Mouse (Mus musculus): ENCODE measurements at regions not wholly inside any gene's neighbourhood (a gene's known extent, or its start where the extent isn't known, plus 50 kb on each side); places are given as distances from the start of the nearest gene placed in this dataset.
A peak's percentile ranks its signal among the peaks of the same experiment; 100 is the strongest.

GRCm38 (mm10) chr14:25137312-25137711, 321.7 kb upstream of the Zmiz1 start:
- peak; percentile 58 for DNase-seq

GRCm38 (mm10) chr14:25138485-25138884, 320.5 kb upstream of the Zmiz1 start:
- no peak for DNase-seq

- no peak for DNase-seq
These were observed 317.1 kb upstream of the Zmiz1 start for GRCm38 (mm10) chr14:25141933-25142332.

- no peak for DNase-seq
These were observed 315.9 kb upstream of the Zmiz1 start for GRCm38 (mm10) chr14:25143051-25143450.

GRCm38 (mm10) chr14:25147731-25148130, 311.3 kb upstream of the Zmiz1 start:
- no peak for DNase-seq

- no peak for DNase-seq
These were observed 308.0 kb upstream of the Zmiz1 start for GRCm38 (mm10) chr14:25150968-25151367.

GRCm38 (mm10) chr14:25151485-25151884, 307.5 kb upstream of the Zmiz1 start:
- DNase-seq, result no peak

- DNase-seq, result no peak
These were observed 305.4 kb upstream of the Zmiz1 start for GRCm38 (mm10) chr14:25153573-25153972.

- DNase-seq, result no peak
These were observed 304.8 kb upstream of the Zmiz1 start for GRCm38 (mm10) chr14:25154180-25154579.

GRCm38 (mm10) chr14:25155008-25155783, 303.8 kb upstream of the Zmiz1 start:
- no peak for DNase-seq

GRCm38 (mm10) chr14:25156171-25156570, 302.8 kb upstream of the Zmiz1 start:
- no peak for DNase-seq

GRCm38 (mm10) chr14:25161684-25162321, 297.2 kb upstream of the Zmiz1 start:
- DNase-seq, result no peak

GRCm38 (mm10) chr14:25166217-25166616, 292.8 kb upstream of the Zmiz1 start:
- no peak for DNase-seq

- no peak for DNase-seq
These were observed 291.4 kb upstream of the Zmiz1 start for GRCm38 (mm10) chr14:25167604-25168003.

GRCm38 (mm10) chr14:25168310-25168709, 290.7 kb upstream of the Zmiz1 start:
- no peak for DNase-seq

GRCm38 (mm10) chr14:25173281-25173680, 285.7 kb upstream of the Zmiz1 start:
- DNase-seq, result no peak

GRCm38 (mm10) chr14:25173873-25174272, 285.1 kb upstream of the Zmiz1 start:
- no peak for DNase-seq

- no peak for DNase-seq
These were observed 284.6 kb upstream of the Zmiz1 start for GRCm38 (mm10) chr14:25174402-25174801.

GRCm38 (mm10) chr14:25176206-25176605, 282.8 kb upstream of the Zmiz1 start:
- no peak for DNase-seq

- DNase-seq, result no peak
These were observed 278.9 kb upstream of the Zmiz1 start for GRCm38 (mm10) chr14:25180126-25180525.

GRCm38 (mm10) chr14:25181406-25181805, 277.6 kb upstream of the Zmiz1 start:
- DNase-seq, result no peak

- no peak for DNase-seq
These were observed 274.9 kb upstream of the Zmiz1 start for GRCm38 (mm10) chr14:25184042-25184441.

GRCm38 (mm10) chr14:25184875-25185274, 274.1 kb upstream of the Zmiz1 start:
- DNase-seq, result no peak

GRCm38 (mm10) chr14:25185556-25185958, 273.4 kb upstream of the Zmiz1 start:
- DNase-seq, result no peak
